Mouse (Mus musculus) right cerebral cortex, postnatal 14 days (tissue): ENCODE measurements at regions not wholly inside any gene's neighbourhood (a gene's known extent, or its start where the extent isn't known, plus 50 kb on each side); places are given as distances from the start of the nearest gene placed in this dataset.

Experiments
- DNase-seq: peaks from one replicate; pipeline ENCODE4 v3.0.0; 2022

DNA sequence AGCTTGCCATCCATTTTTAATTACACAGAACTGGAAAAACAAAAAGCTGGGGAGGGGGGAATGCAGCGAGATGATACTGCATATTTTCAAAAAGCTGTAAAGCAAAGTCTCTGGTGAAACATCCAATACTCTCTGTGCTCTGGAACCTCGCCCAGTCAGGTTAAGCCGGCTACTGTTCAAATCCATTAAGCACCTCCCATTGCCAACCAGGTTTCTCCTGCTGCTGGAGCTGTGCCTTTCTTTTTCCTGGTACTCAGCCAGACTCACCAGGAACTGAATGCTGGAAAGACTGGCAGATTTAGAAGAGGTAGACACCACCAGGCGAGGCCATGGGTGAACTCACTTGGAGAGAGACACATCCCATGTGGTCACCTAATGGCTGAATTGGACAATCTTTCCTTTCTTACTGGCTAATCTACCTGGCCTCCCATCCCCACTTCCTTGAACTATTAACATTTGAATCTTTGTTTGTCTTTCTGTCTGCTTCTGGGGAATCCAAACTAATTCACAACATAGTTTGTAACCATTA, 1250.8 kb upstream of the Jmjd1c start:
- no peak for DNase-seq

DNA sequence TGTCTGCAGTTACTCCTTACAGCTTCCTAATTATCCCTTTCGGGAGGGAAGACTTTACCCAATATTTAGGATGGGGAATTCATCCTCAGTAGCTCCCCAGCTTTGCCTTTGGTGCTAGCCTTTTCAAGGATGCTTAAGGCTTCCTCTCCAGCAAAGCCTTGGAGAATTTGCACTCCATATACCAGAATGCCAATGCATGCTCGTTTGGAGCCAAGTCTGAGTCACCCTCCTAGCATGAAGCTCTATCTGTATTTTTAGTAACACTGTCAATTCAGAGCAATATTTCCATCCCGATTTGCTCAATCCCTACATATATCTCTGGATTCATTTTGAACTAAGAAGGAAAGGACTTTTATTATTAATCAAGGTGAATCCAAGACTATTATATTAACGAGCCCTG, 1249.8 kb upstream of the Jmjd1c start:
- peak; percentile 5 for DNase-seq

DNA sequence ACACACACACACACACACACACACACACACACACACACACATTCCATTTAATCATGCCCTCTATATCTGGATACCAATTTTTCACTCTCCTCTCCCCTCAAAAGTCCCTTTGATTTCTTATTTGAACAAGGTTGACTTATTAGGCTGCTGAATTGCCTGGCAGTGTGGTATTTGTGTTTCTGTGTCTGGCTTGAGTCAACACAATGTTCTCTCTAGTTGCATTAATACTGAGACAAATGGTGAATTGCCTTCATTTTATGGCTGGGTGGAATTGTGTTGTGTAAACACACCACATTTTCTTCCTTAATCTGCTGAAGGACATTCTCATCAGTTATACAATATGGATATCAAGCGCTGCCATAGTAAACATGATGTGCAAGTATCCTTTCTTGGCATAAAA, 1248.3 kb upstream of the Jmjd1c start:
- DNase-seq, result no peak

DNA sequence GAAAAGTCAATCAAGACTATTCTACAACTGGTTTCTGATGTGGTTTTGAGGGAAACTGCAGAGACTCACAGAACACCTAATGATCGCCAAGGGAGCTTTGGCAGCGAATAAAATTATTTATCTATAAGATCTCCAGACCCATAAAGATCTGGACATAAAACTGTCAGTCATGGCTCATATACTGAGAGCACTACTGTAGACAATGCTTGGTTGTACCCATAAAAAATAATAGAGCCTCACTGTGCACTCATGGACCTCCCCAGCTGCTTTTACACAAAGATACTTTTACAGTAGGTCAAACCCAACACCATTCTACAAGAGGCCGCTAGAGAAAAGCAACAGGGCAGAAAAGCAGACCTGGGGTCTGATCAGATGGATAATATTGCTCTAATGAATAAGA, 1206.0 kb upstream of the Jmjd1c start:
- DNase-seq, result no peak

DNA sequence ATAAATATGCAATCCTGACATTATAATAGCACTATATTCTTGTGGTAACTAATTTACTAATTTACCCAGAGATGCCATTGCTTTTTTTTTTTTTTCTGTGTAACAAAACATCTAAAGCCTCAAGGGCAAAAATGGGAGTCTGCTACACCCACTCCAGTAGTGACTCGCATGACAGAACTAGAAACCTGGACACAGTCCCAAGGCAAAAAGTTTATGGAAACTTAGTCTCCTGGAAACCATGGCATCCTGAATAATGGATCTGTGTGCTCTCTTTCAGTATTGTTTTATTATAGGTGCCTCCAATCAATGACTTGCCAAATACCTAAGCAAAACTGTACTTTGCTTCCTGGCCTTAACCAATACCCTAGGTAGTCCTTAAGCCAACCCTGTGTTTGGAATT, 1188.4 kb upstream of the Jmjd1c start:
- no peak for DNase-seq

DNA sequence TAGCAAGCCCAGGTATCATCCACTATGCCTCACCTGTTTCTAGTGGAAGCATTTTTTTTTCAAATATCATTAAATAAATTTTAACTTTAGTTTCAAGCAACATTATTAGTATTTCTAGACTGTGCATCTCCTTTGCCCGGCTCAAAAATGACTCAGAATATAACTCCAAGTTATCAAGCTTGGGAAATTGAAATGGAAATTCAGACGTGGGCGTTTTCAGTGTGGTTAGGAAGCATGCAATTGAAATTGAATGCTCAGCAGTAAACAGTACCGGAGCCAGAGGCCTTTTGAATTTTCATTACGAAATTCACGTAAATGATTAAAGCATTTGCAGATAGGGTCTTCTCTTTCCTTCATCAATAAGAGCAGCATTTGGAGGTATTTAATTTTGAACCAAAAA, 1183.4 kb upstream of the Jmjd1c start:
- DNase-seq, result no peak

DNA sequence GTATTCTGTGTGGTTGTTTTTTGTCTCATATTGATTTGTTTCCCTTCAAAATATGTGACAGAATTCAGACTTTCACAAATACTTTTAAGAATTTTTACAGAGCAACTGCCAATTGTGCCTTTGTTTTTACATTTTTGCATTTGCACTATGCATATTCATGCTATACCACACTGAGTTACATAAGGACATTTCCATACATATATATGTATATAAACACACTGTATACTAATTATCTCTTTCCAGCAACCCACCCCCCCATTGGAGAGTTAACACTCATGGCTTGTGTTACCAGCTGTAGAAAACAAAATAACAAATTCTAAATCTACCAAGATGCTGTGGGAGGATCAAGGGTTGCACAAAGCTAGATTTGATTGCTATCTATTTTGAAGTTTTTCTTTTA, 1163.8 kb upstream of the Jmjd1c start:
- DNase-seq, result no peak

DNA sequence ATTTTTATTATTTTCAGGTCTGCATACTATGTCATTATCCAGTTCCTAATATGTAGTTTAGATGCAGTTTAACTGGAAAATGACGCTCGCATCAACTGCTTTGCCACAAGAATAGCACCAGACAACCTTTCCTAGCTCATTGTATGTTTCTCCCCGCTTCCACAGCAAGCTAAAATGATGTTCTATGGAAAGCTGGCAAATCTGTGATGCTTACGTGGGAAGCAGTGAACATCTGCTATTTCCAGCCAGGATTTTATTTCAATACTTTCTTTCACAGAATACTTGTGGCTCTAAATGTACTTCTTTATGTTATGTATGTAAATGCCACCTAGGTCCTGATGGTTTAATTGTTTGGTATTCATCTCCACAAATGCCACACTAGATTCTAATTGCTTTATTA, 1147.3 kb upstream of the Jmjd1c start:
- DNase-seq, result no peak

DNA sequence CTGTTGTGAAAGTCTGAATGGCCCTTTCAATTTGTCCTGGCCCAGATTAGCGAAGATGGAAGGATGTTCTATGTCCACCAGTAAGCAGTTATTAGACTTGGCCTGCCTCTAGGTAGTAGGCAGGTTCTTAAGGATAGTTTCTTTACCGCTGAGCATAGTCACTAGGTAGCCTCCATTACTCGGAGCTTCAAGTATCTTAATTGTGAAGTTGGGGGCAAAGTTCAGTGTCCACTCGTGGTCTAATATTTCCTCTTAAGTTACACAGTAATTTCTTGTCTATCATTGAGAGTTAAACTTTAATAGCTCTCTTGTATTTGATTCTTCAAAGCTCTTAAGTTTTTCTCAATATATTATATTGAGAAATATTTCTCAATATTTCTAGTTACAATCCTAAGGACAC, 1133.5 kb upstream of the Jmjd1c start:
- DNase-seq, result no peak

DNA sequence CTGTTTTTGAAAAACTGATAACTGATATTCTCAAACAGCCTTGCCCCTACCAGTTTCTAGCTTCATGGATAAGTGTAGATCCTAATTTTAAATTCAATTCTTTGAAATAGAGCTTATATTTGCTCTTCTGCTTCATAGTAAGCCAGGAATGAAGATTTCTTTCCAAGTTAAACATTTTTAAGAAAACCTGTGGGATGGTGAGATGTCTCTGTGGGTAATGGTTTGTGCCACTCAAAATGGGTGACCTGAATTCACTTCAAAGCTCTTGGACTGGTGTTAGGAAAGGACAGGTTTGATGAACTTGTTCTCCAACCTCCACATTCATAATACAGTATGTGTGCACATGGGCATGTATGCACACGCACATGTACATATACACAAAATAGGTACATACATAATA, 1126.2 kb upstream of the Jmjd1c start:
- no peak for DNase-seq
